Mouse (Mus musculus) midbrain, embryonic 16.5 days (tissue): ENCODE measurements around the gene Ly6g5b. TPM values are rescaled to one million over a fixed set of nuclear protein-coding genes. Genes with fewer than 3 reads are reported as not detected.

ENCODE experiments used
- ATAC-seq: fragments of 200-750 bp; cut with Nextera tagmentation; 2 replicates; pipeline ENCODE4 v1.8.0; 2017; ENCODE audit warnings: moderate TSS enrichment
- H3K27ac ChIP-seq: fragments of 300-500 bp; sonication (generic); 2 replicates; pipeline ENCODE4 v1.5.1; 2014; ENCODE audit warnings: mild to moderate bottlenecking, low read length, mixed read lengths
- H3K27me3 ChIP-seq: fragments of 300-500 bp; sonication (generic); 2 replicates; pipeline ENCODE4 v1.6.1; 2014; ENCODE audit warnings: low read depth, low read length, mixed read lengths; ENCODE audit not compliant: control insufficient read depth, insufficient read depth
- H3K36me3 ChIP-seq: fragments of 300-500 bp; sonication (generic); 2 replicates; pipeline ENCODE4 v1.6.1; 2014; ENCODE audit warnings: mild to moderate bottlenecking, low read length, moderate library complexity, mixed read lengths; ENCODE audit not compliant: control insufficient read depth, insufficient read depth
- H3K4me1 ChIP-seq: fragments of 300-500 bp; sonication (generic); 2 replicates; pipeline ENCODE4 v1.6.1; 2014; ENCODE audit warnings: mild to moderate bottlenecking, low read length, mixed read lengths; ENCODE audit not compliant: control insufficient read depth, insufficient read depth
- H3K4me2 ChIP-seq: fragments of 300-500 bp; sonication (generic); 2 replicates; pipeline ENCODE4 v1.6.1; 2014; ENCODE audit warnings: mild to moderate bottlenecking, low read length, mixed read lengths
- H3K4me3 ChIP-seq: fragments of 300-500 bp; sonication (generic); 2 replicates; pipeline ENCODE4 v1.5.1; 2014; ENCODE audit warnings: low read depth, mild to moderate bottlenecking, low read length, moderate library complexity, mixed read lengths
- H3K9ac ChIP-seq: fragments of 300-500 bp; sonication (generic); 2 replicates; pipeline ENCODE4 v1.6.1; 2014; ENCODE audit warnings: low read depth, low read length, mixed read lengths
- H3K9me3 ChIP-seq: fragments of 300-500 bp; sonication (generic); replicated peaks from 2 replicates; pipeline ENCODE4 v1.6.1; 2014; ENCODE audit warnings: mild to moderate bottlenecking, low read length, mixed read lengths; ENCODE audit not compliant: control insufficient read depth, poor library complexity, severe bottlenecking
- WGBS: fragments of 180-500 bp; shearing (Covaris S2); extraction: QIAGEN DNeasy Blood & Tissue Kit; methylation state at CpG from one replicate; pipeline ENCODE4 v1.1.7; 2014; 5-methylcytosine and 5-hydroxymethylcytosine counted together
- polyA plus RNA-seq: library from polyadenylated mRNA; unstranded; fragments of >200 nt; fragmentation: Nextera tagmentation; extraction: Ambion mirVana; gene quantifications from 2 replicates; pipeline ENCODE4 v1.2.1, GENCODE M21; 2015

The Ly6g5b gene
- polyA plus RNA-seq, 1 experiment from 2014 or later: 1.5 TPM

GRCm38 (mm10) chr17:35079778-35080177, 35.5 kb downstream of the Ly6g5b start:
- no peaks in the 10 kb centered on the region for H3K4me1 ChIP-seq
- WGBS: 78% methylated on average over 9 of the region's 9 CpGs
- no peak for ATAC-seq

DNA sequence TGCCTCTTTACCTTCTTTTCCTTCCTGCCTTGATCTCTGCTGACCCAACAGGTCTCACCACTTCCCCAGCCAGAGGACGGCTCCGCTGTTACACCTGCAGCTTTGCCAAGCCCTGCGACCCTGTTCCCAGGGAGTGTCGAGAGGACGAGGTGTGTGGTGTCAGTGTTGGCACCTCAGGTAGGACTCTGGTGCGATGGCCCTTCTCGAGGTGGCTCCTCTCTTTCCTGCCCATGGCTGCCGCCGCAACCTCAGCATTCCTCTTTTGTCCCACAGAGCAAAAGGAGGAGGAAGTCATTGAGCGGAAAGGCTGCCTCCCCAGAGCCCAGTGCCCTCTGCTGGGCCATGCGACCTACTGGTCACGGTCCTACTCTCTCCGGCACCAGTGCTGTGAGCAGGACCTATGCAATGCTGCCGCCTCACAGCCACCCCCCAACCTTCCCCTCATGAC, 37.4 kb downstream of the Ly6g5b start, which contains the start of gene Ly6g6d:
TSS of gene Ly6g6d (minus strand) at position 280 of the 448 bp plus-strand sequence.
- Histone ChIP-seq H3K9ac (peak within 1 kb of the TSS; percentile 54; the same call in 1 of the 2 replicates), H3K9me3 (no peaks in the 10 kb centered on the region), H3K36me3 (no peaks in the 10 kb centered on the region), H3K27ac (no peak within 1 kb of the TSS), H3K27me3 (no peaks in the 10 kb centered on the region), H3K4me3 (peak within 1 kb of the TSS; percentile 26), H3K4me1 (no peaks in the 10 kb centered on the region), H3K4me2 (peak within 1 kb of the TSS; percentile 46)
- 12% methylated on average over 14 of the region's 14 CpGs for WGBS
- ATAC-seq: peak; percentile 36; the same call in 1 of the 2 replicates

More at GRCm38 (mm10) chr17:35079778-35080177, 35.5 kb downstream of the Ly6g5b start:
- Histone ChIP-seq H3K9me3 (no peaks in the 10 kb centered on the region), H3K4me3 (no peak overlapping the region), H3K27me3 (no peaks in the 10 kb centered on the region), H3K27ac (no peak overlapping the region), H3K36me3 (no peaks in the 10 kb centered on the region), H3K9ac (peak overlapping the region; percentile 10; the same call in 1 of the 2 replicates), H3K4me2 (no peak overlapping the region)

- H3K4me3 ChIP-seq: no peak overlapping the region
- 0 out of 2 replicates have a peak overlapping the region, but pooled peaks have one; percentile 5 for H3K9ac ChIP-seq
- no peaks in the 10 kb centered on the region for H3K27me3 ChIP-seq
- no peak for ATAC-seq
- WGBS: 30% methylated on average over 2 of the region's 2 CpGs
- no peaks in the 10 kb centered on the region for H3K9me3 ChIP-seq
- no peaks in the 10 kb centered on the region for H3K4me1 ChIP-seq
- H3K27ac ChIP-seq: no peak overlapping the region
- H3K36me3 ChIP-seq: no peaks in the 10 kb centered on the region
- peak overlapping the region; percentile 46 for H3K4me2 ChIP-seq
These were observed 37.9 kb downstream of the Ly6g5b start for GRCm38 (mm10) chr17:35077285-35077684.

DNA sequence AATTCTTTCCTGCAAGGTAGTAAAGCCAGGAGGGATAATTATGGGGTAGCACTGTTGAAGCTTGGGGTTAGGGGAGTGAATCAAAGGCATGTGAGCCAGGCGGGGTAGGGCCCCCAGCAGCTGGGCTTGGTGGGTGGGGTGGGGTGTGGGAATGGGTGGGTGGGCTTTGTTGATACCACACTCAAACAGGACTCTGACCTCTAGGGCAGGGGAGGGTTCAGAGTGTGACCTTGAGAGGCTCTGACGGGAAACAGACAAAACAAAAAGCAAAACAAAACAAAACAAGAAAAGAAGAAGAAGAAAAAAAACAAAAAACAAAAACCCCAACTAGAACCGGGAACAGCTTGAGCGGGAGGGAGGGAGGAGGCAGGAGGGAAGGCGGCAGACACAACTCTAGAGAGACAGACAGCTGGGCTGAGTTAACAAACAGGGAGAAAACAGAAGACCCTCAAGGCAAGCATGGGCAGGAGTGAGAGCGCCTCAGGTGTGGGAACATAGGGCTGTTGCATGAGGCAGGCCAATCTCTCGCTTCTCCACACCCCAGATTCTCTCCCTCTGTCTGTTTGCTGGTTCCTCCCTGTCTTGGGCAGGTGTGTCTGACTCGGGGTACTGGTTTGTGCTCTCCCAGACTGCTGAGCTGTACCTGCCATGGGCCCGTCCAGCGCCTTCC, 38.6 kb downstream of the Ly6g5b start, which contains the start of gene Ly6g6e:
TSS of gene Ly6g6e (plus strand) at position 396 of the 670 bp plus-strand sequence.
- no peaks in the 10 kb centered on the region for H3K27me3 ChIP-seq
- no peaks in the 10 kb centered on the region for H3K36me3 ChIP-seq
- H3K9me3 ChIP-seq: no peaks in the 10 kb centered on the region
- H3K4me3 ChIP-seq: peak within 1 kb of the TSS; percentile 26
- no peak for ATAC-seq
- peak within 1 kb of the TSS; percentile 54; the same call in 1 of the 2 replicates for H3K9ac ChIP-seq
- WGBS: 34% methylated on average over 10 of the region's 10 CpGs
- H3K27ac ChIP-seq: no peak within 1 kb of the TSS
- no peaks in the 10 kb centered on the region for H3K4me1 ChIP-seq
- peak within 1 kb of the TSS; percentile 46 for H3K4me2 ChIP-seq

DNA sequence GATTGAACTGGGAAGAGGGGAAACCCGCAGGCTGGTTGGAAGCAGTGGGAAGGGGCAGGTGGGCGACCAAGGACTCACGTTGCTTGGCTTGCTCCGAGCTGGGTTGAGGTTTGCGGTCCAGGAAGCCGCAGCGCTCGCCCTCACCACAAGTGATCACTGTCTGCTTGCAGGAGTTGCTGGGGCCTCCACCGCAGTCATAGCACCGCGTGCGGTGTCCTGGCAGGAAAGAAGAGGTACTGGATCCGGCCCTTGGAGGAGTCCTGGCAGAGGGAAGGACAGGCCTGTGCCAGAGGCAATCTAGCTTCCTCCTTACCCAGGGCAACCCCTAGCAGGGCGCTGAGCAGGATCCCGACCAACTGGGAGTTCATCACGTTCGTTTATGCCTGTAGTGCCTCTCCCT, 41.1 kb downstream of the Ly6g5b start:
- Histone ChIP-seq H3K36me3 (no peaks in the 10 kb centered on the region), H3K4me1 (no peaks in the 10 kb centered on the region), H3K9ac (no peak overlapping the region), H3K27ac (no peak overlapping the region), H3K4me2 (no peak overlapping the region), H3K9me3 (no peaks in the 10 kb centered on the region), H3K27me3 (no peaks in the 10 kb centered on the region), H3K4me3 (no peak overlapping the region)
- no peak for ATAC-seq
- 53% methylated on average over 13 of the region's 17 CpGs for WGBS

DNA sequence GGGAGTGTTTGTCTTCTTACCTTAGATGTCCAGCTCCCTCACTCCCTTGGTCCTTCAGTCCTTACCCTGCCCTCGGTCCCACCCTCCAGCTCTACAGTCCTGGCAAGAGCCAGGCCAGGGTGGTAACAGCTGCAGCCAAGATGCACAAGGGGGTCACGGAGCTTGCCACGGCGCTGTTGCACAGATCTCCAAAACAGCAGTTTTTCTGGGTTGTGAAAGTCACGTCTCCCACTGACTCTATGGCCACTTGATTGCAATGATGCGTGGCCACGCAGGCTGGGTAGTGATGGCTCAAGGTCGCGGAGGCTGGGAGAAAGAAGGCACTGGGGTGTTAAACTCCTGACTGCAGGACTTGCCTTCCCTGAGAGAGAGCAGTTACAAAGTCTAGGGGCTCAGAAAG, 43.8 kb downstream of the Ly6g5b start:
- peaks cover 7% of the 10 kb centered on the region for H3K27me3 ChIP-seq
- H3K9ac ChIP-seq: no peak overlapping the region
- no peaks in the 10 kb centered on the region for H3K36me3 ChIP-seq
- H3K9me3 ChIP-seq: no peaks in the 10 kb centered on the region
- 82% methylated on average over 9 of the region's 9 CpGs for WGBS
- H3K4me2 ChIP-seq: no peak overlapping the region
- H3K4me1 ChIP-seq: no peaks in the 10 kb centered on the region
- ATAC-seq: no peak
- no peak overlapping the region for H3K27ac ChIP-seq
- no peak overlapping the region for H3K4me3 ChIP-seq

- Histone ChIP-seq H3K27ac (no peak overlapping the region), H3K36me3 (no peaks in the 10 kb centered on the region), H3K9ac (no peak overlapping the region), H3K9me3 (no peaks in the 10 kb centered on the region), H3K4me1 (no peaks in the 10 kb centered on the region), H3K4me3 (no peak overlapping the region), H3K27me3 (peaks cover 9% of the 10 kb centered on the region), H3K4me2 (no peak overlapping the region)
- no peak for ATAC-seq
- 67% methylated on average over 6 of the region's 6 CpGs for WGBS
These were observed 44.5 kb downstream of the Ly6g5b start for GRCm38 (mm10) chr17:35070556-35071229.

DNA sequence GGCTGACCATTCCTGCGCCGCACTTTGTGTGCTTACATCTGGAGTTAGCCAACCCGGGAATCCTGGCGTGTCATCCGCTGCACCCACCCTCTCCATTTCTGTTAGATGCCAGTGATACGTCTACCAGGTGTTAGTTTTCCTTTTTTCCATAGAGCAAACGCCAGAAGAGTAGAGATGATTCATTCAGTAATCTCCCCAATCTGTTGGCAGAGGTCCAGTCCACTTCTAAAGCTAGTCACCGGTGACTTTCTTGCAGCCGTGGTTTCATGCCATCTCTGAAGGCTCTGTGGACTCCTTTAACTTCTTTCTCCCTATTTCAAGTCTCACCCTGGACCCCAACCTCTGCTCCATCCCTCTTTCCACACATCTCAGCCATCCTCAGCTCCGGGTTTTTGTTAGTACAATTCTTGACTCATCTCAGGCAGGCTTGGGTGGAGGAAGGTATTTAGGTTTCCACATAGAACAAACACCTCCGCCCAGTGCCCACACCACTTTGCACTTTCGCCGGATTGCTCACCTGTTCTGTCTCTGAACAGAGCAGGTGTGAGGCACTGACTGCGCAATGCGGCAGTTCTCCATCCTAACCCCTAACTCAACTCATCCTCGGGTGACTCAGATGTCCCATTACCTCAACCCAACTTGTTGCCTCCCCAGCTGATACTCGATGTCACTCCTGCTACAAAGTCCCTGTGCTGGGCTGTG, 46.9 kb downstream of the Ly6g5b start:
- H3K4me2 ChIP-seq: no peak overlapping the region
- WGBS: 86% methylated on average over 17 of the region's 17 CpGs

More for the DNA sequence above, 46.9 kb downstream of the Ly6g5b start:
- H3K27ac ChIP-seq: no peak overlapping the region
- peaks cover 28% of the 10 kb centered on the region for H3K27me3 ChIP-seq
- H3K4me3 ChIP-seq: no peak overlapping the region
- H3K36me3 ChIP-seq: no peaks in the 10 kb centered on the region
- peaks cover 6% of the 10 kb centered on the region for H3K4me1 ChIP-seq
- ATAC-seq: no peak
- no peak overlapping the region for H3K9ac ChIP-seq
- no peaks in the 10 kb centered on the region for H3K9me3 ChIP-seq
